Mouse (Mus musculus) CD4-positive, CD25-positive, alpha-beta regulatory T cell, adult 2 months (primary cell): ENCODE data around the gene Gpa33.

Experiments
- DNase-seq: peaks from one replicate; pipeline ENCODE4 v3.0.0-alpha.2; 2012; ENCODE audit warnings: low read depth, low spot score

The Gpa33 gene

GRCm38 (mm10) chr1:166130224-166130860 is at the start of gene Gpa33:
Gene Gpa33, plus strand, starts transcription at chr1:166130238.
- no peak for DNase-seq

GRCm38 (mm10) chr1:166088446-166089170 is 41.4 kb upstream of the Gpa33 start:
- DNase-seq, result no peak

- no peak for DNase-seq
Observed at GRCm38 (mm10) chr1:166089337-166089736, 40.7 kb upstream of the Gpa33 start.

- no peak for DNase-seq
Observed at GRCm38 (mm10) chr1:166089739-166090138, 40.3 kb upstream of the Gpa33 start.

GRCm38 (mm10) chr1:166090306-166090705 is 39.7 kb upstream of the Gpa33 start:
- no peak for DNase-seq

- DNase-seq, result no peak
Observed at GRCm38 (mm10) chr1:166094462-166094861, 35.6 kb upstream of the Gpa33 start.

- DNase-seq, result no peak
Observed at GRCm38 (mm10) chr1:166098120-166098519, 31.9 kb upstream of the Gpa33 start.

- DNase-seq, result peak; percentile 76
Observed at GRCm38 (mm10) chr1:166102920-166103608, 27.0 kb upstream of the Gpa33 start.

- no peak for DNase-seq
Observed at GRCm38 (mm10) chr1:166104858-166105257, 25.2 kb upstream of the Gpa33 start.

- no peak for DNase-seq
Observed at GRCm38 (mm10) chr1:166105464-166105863, 24.6 kb upstream of the Gpa33 start.

- no peak for DNase-seq
Observed at GRCm38 (mm10) chr1:166114986-166115385, 15.1 kb upstream of the Gpa33 start.

- DNase-seq, result no peak
Observed at GRCm38 (mm10) chr1:166115719-166116118, 14.3 kb upstream of the Gpa33 start.

- no peak for DNase-seq
Observed at GRCm38 (mm10) chr1:166117866-166118639, 12.0 kb upstream of the Gpa33 start.

- no peak for DNase-seq
Observed at GRCm38 (mm10) chr1:166122114-166122513, 7.9 kb upstream of the Gpa33 start.

GRCm38 (mm10) chr1:166123045-166123444 is 7.0 kb upstream of the Gpa33 start:
- peak; percentile 18 for DNase-seq

GRCm38 (mm10) chr1:166123751-166124150 is 6.3 kb upstream of the Gpa33 start:
- DNase-seq, result no peak

- no peak for DNase-seq
Observed at GRCm38 (mm10) chr1:166124932-166125593, 5.0 kb upstream of the Gpa33 start.

- DNase-seq, result no peak
Observed at GRCm38 (mm10) chr1:166126290-166126689, 3.7 kb upstream of the Gpa33 start.

GRCm38 (mm10) chr1:166126795-166127194 is 3.2 kb upstream of the Gpa33 start:
- no peak for DNase-seq

GRCm38 (mm10) chr1:166127719-166128118 is 2.3 kb upstream of the Gpa33 start, which contains the start of gene Dusp27:
Gene Dusp27, minus strand, starts transcription at chr1:166127922.
- no peak for DNase-seq

GRCm38 (mm10) chr1:166128551-166128950 is 1.5 kb upstream of the Gpa33 start:
- no peak for DNase-seq
